Mouse (Mus musculus) myocyte (in vitro differentiated cells): ENCODE measurements at regions not wholly inside any gene's neighbourhood (a gene's known extent, or its start where the extent isn't known, plus 50 kb on each side); places are given as distances from the start of the nearest gene placed in this dataset.

Source experiments
- E2F4 ChIP-seq: IDR thresholded peaks from one replicate; pipeline ENCODE4 v1.6.1; 2011; ENCODE audit warnings: mild to moderate bottlenecking, control low read depth, moderate library complexity; ENCODE audit not compliant: insufficient read depth
- MAX ChIP-seq: IDR thresholded peaks from one replicate; pipeline ENCODE4 v1.6.1; 2011; ENCODE audit warnings: low read depth, mild to moderate bottlenecking, control low read depth
- MYOD1 ChIP-seq, 3 experiments: IDR thresholded peaks; one replicate each; pipeline ENCODE4 v1.6.1; 2011; ENCODE audit warnings: control low read depth in 2 of 3, low read depth in 2 of 3, mild to moderate bottlenecking in 2 of 3, moderate library complexity in 1 of 3; ENCODE audit not compliant: insufficient read length in 2 of 3, control insufficient read depth in 1 of 3
- POLR2A ChIP-seq: IDR thresholded peaks from one replicate; pipeline ENCODE4 v1.6.1; 2011; ENCODE audit warnings: low read depth, mild to moderate bottlenecking, control low read depth, moderate library complexity; ENCODE audit not compliant: insufficient read length
- POLR2AphosphoS2 ChIP-seq: IDR thresholded peaks from one replicate; pipeline ENCODE4 v1.6.1; 2011; ENCODE audit warnings: low read depth, control low read depth; ENCODE audit not compliant: insufficient read length
- USF1 ChIP-seq: IDR thresholded peaks from one replicate; pipeline ENCODE4 v1.6.1; 2011; ENCODE audit warnings: low read depth, mild to moderate bottlenecking, control low read depth, moderate library complexity

GRCm38 (mm10) chr5:99125418-99125817, 88.3 kb upstream of the Prkg2 start:
- TF ChIP-seq POLR2A: no peak
- TF ChIP-seq MYOD1 (IDR thresholded peaks at IDR 0.05; ENCODE audit: control insufficient read depth in 1 of 3, insufficient read length in 2 of 3, low read depth in 2 of 3): no peak
- no peak for TF ChIP-seq E2F4
- TF ChIP-seq USF1: no peak
- TF ChIP-seq POLR2AphosphoS2: no peak
- no peak for TF ChIP-seq MAX
